9 mouse cellular contexts compared by ENCODE assay signal in the genomic region with DNA sequence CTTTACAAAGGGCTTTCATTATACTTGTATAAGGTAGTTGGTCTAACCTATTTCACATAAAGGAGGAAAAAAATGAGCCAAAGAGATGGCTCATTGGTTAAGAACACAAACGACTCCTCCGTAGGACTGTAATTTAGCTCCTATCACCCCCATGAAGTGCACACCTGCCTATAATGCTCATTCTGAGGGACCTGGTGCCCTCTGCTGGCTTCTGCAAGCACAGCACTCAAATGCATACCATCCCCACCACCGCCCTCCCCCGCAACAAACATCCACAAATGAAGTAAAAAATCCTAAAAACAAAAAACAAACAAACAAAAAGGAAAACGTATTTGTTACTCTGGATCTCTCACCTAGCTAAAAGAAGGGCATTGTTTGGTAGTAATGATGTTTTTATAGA.
DNase-seq lines count a peak whose midpoint lies in the region; ATAC-seq and TF ChIP-seq lines count a peak whose summit lies in the region.
"Had no signal": no experiment of that assay in that cellular context is flagged by ENCODE, and none has a peak within 500 bp of the region (broad histone marks: within the 10 kb centered on the region; RNA-seq: fewer than 3 reads in every experiment).

No protein-coding gene starts in this region.

- H3K4me3 ChIP-seq in forebrain, postnatal 0 days (ENCODE audit: low read depth, low read length), result no peak overlapping the region
- H3K4me3 ChIP-seq in forebrain, embryonic 16.5 days (replicated peaks; ENCODE audit: low read length), result no peak overlapping the region
- H3K4me3 ChIP-seq: liver, embryonic 15.5 days had no signal

- no peak overlapping the region for H3K4me2 ChIP-seq in forebrain, postnatal 0 days (ENCODE audit: low read depth)
- H3K4me2 ChIP-seq in forebrain, embryonic 16.5 days (ENCODE audit: low read length), result no peak overlapping the region
- H3K4me2 ChIP-seq: liver, embryonic 15.5 days had no signal

- peak; percentile 28; the same call in 1 of the 2 replicates for TF ChIP-seq CTCF in forebrain, postnatal 0 days (IDR thresholded peaks at IDR 0.05; ENCODE audit: low read depth)

- H3K9me3 ChIP-seq in forebrain, postnatal 0 days (ENCODE audit: low read length), result no peaks in the 10 kb centered on the region
- no peaks in the 10 kb centered on the region for H3K9me3 ChIP-seq in forebrain, embryonic 16.5 days (ENCODE audit: control insufficient read depth, low read length)
- H3K9me3 ChIP-seq: liver, embryonic 15.5 days had no signal

- no peak for DNase-seq in forebrain, postnatal 0 days
- peak; percentile 43 for DNase-seq in thymus, postnatal 14 days
- DNase-seq in thymus, adult 18-20 months, result no peak
- DNase-seq in kidney, adult 9 months, result peak; percentile 27
- no peak for DNase-seq in right cerebral cortex, postnatal 10 days (ENCODE audit: low spot score in 2 of 2)
- no peak for DNase-seq in urinary bladder, postnatal 10 days (ENCODE audit: low spot score)

- no peaks in the 10 kb centered on the region for H3K4me1 ChIP-seq in forebrain, postnatal 0 days (ENCODE audit: insufficient read depth)
- no peaks in the 10 kb centered on the region for H3K4me1 ChIP-seq in forebrain, embryonic 16.5 days (replicated peaks; ENCODE audit: control insufficient read depth, insufficient read depth, low read length)
- H3K4me1 ChIP-seq: liver, embryonic 15.5 days had no signal

- H3K27ac ChIP-seq in forebrain, postnatal 0 days (ENCODE audit: low read depth, low read length), result no peak overlapping the region
- H3K27ac ChIP-seq in forebrain, embryonic 16.5 days (ENCODE audit: low read length), result no peak overlapping the region
- H3K27ac ChIP-seq: liver, embryonic 15.5 days had no signal

- H3K27me3 ChIP-seq in forebrain, postnatal 0 days (ENCODE audit: insufficient read depth, low read length), result no peaks in the 10 kb centered on the region
- no peaks in the 10 kb centered on the region for H3K27me3 ChIP-seq in forebrain, embryonic 16.5 days (replicated peaks; ENCODE audit: control insufficient read depth, insufficient read depth, low read length)
- H3K27me3 ChIP-seq: liver, embryonic 15.5 days had no signal

- H3K36me3 ChIP-seq in forebrain, postnatal 0 days (ENCODE audit: insufficient read depth), result no peaks in the 10 kb centered on the region
- no peaks in the 10 kb centered on the region for H3K36me3 ChIP-seq in forebrain, embryonic 16.5 days (ENCODE audit: control insufficient read depth, insufficient read depth)
- H3K36me3 ChIP-seq: liver, embryonic 15.5 days had no signal

- no peak for ATAC-seq in forebrain, postnatal 0 days
- no peak for ATAC-seq in forebrain, embryonic 16.5 days
- ATAC-seq in erythroblast, adult 5-6 weeks (replicated peaks; ENCODE audit: low FRiP score, poor library complexity, severe bottlenecking), result no peak

- H3K9ac ChIP-seq in forebrain, postnatal 0 days, result no peak overlapping the region
- H3K9ac ChIP-seq in forebrain, embryonic 16.5 days (replicated peaks; ENCODE audit: low read depth, low read length), result no peak overlapping the region
- H3K9ac ChIP-seq: liver, embryonic 15.5 days had no signal

- WGBS in forebrain, postnatal 0 days, result 80% methylated on average over 5 of the region's 5 CpGs
- WGBS in forebrain, embryonic 16.5 days, result 71% methylated on average over 5 of the region's 5 CpGs

Comparison
In these comparisons a context has a peak if more than half of its experiments do, and no peak if none do; other contexts are left out.
1. DNase-seq: peak in thymus, postnatal 14 days (single experiment) and kidney, adult 9 months (single experiment); none in forebrain, postnatal 0 days (single experiment), thymus, adult 18-20 months (0 of 2), right cerebral cortex, postnatal 10 days (0 of 2) and urinary bladder, postnatal 10 days (single experiment).